Mouse (Mus musculus) left cerebral cortex, adult 2 months (tissue): ENCODE data around the gene Kcnh5. TPM values are rescaled to one million over a fixed set of nuclear protein-coding genes. Genes with fewer than 3 reads are reported as not detected.

Experiments
- DNase-seq, 2 experiments: peaks; one replicate each; pipeline ENCODE4 v3.0.0; 2021 to 2022; ENCODE audit warnings: low spot score in 2 of 2, mixed read lengths in 1 of 2; ENCODE audit errors: extremely low spot score in 1 of 2
- H3K27ac ChIP-seq: fragments of 200-600 bp; 2 replicates; pipeline ENCODE4 v1.8.1; 2022
- H3K4me3 ChIP-seq: fragments of 200-600 bp; 2 replicates; pipeline ENCODE4 v1.8.1; 2022
- CTCF ChIP-seq: fragments of 200-600 bp; IDR thresholded peaks from 2 replicates; pipeline ENCODE4 v1.8.1; 2022; ENCODE audit warnings: antibody characterized with exemption, mild to moderate bottlenecking, moderate library complexity
- intact Hi-C: fragments of 180-260 bp; cut with DNase I; formaldehyde crosslinking; loops from one replicate; pipeline ENCODE4 v1.15.1; 2025
- total RNA-seq, 2 experiments: library from RNA; stranded (reverse); gene quantifications; 2 replicates each; pipeline ENCODE4 v1.2.3; 2021

The Kcnh5 gene
- total RNA-seq, 2 experiments from 2014 or later: 83.7 to 88.1 TPM

DNA sequence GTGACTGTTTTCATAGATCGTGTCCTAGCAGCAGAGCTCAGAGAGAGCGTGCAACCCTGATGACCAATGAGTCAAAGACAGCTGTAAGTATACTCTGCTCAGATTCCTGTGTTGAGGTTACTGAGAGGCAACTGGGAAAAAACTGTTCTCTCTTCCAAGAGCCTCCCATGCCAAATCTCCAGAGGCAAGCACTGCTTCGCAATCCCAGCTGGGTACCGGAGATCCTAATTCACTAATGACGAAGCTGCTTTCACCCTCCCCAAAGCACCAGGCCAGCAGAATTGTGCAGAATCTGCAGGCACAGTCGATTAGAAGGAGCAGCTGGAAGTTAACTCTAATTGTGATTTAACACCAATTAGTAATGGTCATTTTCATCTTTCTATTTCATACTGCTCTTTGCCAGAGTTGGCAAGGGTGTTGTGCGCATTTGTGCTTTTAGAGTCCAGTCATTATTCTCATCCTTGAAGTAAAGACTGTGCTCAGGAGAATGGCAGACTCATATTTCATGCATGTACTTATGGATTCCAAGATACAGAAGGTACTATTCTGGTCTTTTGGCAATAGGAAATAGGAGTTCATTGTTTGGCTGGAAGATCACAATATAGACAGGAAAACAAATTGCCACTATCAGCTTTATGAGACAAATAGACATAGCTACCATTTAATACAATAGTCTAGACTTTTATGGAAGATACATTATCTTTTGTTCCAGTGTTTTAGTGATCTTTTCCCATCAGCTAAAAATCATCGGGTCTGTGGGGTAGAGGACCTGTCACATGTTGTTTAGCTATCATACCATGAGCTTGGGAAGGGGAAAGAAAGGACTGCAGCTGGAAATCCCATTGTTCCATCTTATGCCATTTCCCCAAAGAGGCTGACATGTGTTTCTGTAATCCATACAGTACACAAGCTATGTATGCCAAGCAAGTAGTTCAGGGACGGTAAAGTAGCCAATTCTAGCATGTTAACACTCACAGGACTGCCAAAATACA lies 225.7 kb downstream of the Kcnh5 start:
- DNase-seq: no peak
- intact Hi-C loops: loop anchor here (5.0 kb wide), 2 partner anchors 99 to 111 kb away; no protein-coding TSS in a partner anchor
- peak overlapping the region; percentile 11; the same call in 1 of the 2 replicates for H3K27ac ChIP-seq
- no peak for TF ChIP-seq CTCF
- no peak overlapping the region for H3K4me3 ChIP-seq

DNA sequence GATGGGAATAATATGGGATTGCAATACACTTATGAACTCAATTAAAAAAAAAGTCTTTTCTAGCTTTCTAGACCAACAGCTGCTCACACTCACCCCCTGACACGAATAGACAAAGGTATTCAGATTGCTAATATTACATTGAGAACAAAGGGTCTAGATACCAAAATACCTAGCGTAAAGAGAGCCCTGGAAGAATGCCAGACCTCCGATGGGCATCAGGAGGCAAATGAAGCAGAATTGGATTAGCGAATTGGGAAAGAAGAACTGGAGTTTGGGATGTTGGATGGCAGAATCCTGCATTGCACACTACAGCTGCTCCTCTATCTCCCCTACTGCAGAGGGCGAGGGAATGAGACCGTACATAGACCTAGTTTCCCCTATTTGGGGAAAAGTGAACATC lies 275.8 kb downstream of the Kcnh5 start:
- no peak overlapping the region for H3K27ac ChIP-seq
- DNase-seq: no peak
- no peak for TF ChIP-seq CTCF
- intact Hi-C loops: no loop called here
- no peak overlapping the region for H3K4me3 ChIP-seq

DNA sequence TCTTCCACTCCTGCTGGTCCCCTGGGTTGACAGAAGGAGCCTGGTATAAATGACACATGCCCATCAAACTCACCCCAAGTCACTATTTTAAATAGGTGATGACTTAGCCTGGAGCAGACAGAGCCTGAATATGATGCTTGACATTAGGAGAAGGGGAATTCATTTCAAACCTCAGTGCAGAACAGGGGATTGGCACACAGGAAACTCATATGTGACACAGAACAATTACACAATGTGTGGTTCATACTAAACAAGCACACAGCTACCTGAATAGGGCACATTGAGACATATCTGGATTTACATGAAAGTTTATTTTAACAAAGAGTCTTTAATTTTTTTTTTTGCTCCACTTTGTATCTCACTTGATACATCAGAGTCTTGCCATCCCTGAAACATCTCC lies 276.4 kb downstream of the Kcnh5 start:
- TF ChIP-seq CTCF: no peak
- DNase-seq: no peak
- no peak overlapping the region for H3K27ac ChIP-seq
- H3K4me3 ChIP-seq: no peak overlapping the region
- intact Hi-C loops: no loop called here

DNA sequence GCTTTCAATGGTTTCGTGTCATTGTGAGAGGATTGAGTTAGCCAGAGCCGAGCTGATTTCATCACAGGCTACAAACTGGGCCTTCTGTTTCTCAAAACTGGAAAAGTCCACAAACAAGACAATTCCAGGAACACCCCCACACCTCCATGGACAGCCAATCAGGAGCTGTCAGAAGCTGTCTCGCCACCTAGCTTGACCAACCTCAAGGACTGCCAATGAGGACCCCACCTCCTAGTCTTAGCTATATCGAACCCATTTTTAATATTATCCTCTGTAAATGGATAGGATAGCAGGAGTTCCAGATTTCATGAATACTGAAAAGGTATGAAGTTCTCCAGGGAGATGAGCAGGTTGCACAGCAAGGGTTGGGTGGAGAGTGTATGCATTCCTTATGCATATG lies 278.1 kb downstream of the Kcnh5 start:
- TF ChIP-seq CTCF: no peak
- no peak for DNase-seq
- no peak overlapping the region for H3K27ac ChIP-seq
- intact Hi-C loops: loop anchor here (10.0 kb wide), 1 partner anchor 564 kb away; no protein-coding TSS in a partner anchor
- H3K4me3 ChIP-seq: no peak overlapping the region

DNA sequence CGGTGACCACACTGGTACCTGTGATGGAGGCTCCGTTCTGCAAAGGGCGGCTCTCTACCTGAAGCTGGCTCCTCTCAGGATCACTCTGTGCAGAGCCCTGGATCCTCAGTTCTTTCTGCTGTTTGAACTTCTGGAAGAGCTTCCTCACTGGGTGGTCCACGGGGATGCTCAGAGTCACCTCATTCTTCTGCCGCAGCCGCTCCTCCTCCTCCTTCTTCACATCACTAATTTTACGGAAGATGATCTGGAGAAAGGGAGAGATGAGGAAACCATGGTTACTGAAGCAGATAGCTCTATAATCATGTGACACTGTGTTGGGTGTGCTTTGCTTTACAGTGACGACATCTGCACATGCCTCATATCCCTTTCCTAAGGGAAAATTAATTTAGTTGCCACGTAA lies 278.9 kb downstream of the Kcnh5 start:
- intact Hi-C loops: loop anchor here (10.0 kb wide), 1 partner anchor 563 kb away; no protein-coding TSS in a partner anchor
- TF ChIP-seq CTCF: no peak
- no peak for DNase-seq

DNA sequence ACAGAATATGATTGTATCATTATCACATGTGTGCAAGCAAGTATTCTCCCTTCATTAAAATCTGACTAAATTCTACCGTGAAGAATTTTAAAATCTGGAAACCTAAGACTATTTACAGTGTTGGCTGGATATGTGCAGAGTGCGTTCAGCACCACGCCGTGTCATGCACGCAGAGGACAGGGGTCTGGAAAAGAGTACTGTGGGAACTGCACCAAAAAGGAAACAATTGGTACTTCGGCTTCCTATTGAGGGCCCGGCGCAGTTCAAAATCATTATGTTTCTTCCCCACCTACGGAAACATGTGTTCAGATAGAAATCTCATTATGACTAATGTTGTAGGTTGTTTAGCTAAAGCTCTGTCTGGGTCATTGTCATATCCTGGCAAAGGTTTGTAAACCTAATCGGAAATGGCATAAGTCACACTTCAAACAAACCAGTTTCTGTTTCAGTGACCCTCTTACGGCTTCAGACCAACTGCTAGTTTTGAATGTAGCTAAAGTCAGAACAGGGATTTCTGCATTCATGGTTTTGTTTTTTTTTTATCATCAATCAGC lies 282.2 kb downstream of the Kcnh5 start:
- Histone ChIP-seq H3K4me3 (no peak overlapping the region), H3K27ac (no peak overlapping the region)
- no peak for TF ChIP-seq CTCF
- DNase-seq: no peak
- intact Hi-C loops: loop anchor here (10.0 kb wide), 1 partner anchor 560 kb away; no protein-coding TSS in a partner anchor

More for the DNA sequence above, 278.9 kb downstream of the Kcnh5 start:
- no peak overlapping the region for H3K4me3 ChIP-seq
- H3K27ac ChIP-seq: no peak overlapping the region

DNA sequence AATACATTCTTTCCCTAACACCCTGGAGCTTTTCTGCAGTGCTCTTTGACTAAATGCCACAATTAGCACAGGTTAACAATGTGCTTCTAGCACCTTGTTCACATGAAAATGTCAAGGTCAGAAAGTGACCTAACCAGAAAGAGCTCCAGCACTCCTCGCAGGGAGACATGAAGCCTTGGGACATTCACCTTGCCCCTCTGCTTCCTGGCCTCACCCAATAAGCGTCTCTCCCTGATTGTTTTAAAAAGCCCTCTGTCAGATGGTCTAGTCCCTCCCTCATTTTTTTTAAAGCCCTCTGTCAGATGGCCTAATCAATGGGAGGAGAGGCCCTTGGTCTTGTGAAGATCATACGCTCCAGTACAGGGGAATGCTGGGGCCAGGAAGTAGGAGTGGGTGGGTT lies 287.7 kb downstream of the Kcnh5 start:
- intact Hi-C loops: no loop called here
- no peak for TF ChIP-seq CTCF
- Histone ChIP-seq H3K27ac (no peak overlapping the region), H3K4me3 (no peak overlapping the region)
- DNase-seq: no peak

DNA sequence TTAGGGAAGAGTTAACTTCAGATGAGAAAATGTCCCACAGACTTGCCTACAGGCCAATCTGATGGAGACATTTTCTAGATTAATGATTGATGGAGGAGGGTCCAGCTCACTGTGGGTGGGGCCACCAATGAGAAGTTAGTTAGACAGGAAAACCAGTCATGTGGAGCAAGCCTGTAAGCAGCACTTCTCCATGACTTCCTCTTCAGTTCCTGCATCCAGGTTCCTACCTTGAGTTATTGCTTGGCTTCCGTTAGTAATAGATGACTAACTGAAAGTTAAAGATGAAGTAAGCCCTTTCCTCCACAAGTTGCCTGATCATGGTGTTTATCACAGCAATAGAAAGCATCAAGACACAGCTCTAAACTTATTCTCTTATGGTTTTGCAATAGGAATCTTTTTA lies 290.1 kb downstream of the Kcnh5 start:
- TF ChIP-seq CTCF: no peak
- no peak overlapping the region for H3K4me3 ChIP-seq
- intact Hi-C loops: no loop called here
- H3K27ac ChIP-seq: no peak overlapping the region
- no peak for DNase-seq

DNA sequence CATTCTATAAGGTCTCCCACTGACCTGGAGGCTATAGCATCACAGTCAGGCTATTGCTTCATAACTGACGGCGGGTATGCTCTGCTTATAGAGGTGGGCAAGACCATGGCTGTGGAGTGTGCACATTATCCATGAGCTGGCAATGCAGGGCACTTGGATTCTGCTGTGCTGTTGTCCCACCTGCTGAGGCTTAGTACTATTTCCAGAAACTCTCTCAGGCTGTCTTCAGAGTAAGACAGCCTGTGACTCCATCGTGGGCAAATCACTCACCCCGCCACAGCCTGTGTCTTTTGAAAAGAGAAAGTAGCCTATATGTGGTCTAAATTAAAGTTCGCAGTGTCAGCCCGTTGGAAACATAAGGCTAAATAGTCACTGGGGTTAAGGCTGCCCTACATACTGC lies 295.8 kb downstream of the Kcnh5 start:
- DNase-seq: no peak
- no peak for TF ChIP-seq CTCF
- H3K4me3 ChIP-seq: no peak overlapping the region
- no peak overlapping the region for H3K27ac ChIP-seq
- intact Hi-C loops: no loop called here

DNA sequence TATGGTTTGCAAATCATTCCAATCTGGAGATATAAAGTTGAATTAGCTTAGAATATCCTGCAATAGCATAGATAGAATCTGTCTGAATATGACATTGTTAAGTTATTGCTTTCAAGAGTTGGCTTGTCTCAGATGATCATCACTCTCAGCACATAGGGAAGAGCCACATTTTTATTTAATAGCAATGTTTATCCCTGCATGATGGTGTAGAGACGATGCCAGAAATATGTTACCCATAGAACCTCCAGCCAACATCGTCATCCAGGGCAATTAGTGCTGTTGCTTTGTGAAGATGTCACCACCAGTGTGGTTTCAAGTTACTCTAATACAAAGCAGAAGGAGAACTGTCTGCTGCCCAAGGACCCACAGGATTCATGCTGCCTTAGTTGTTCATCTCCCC lies 321.5 kb downstream of the Kcnh5 start:
- TF ChIP-seq CTCF: no peak
- intact Hi-C loops: no loop called here
- Histone ChIP-seq H3K27ac (no peak overlapping the region), H3K4me3 (no peak overlapping the region)
- DNase-seq: no peak

DNA sequence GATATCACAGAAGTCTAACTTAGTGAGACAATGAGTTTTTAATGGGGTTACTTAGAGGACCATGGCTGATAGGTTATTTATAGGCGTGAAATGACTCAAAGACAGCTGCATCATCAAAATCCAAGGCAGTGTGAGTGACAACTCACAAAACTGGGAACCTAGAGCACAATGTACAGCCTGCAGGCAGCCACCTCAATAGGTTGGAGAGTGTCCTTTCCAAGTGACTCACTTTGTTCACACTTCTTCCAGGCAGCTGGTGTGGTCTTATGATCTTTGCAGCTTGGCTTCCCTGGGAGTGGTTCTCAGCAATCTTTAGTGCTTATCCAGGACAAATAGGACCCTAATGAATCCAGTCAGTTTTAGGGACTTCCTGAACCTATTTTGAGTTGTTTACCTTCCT lies 322.9 kb downstream of the Kcnh5 start:
- intact Hi-C loops: loop anchor here (5.0 kb wide), 1 partner anchor 98 kb away; no protein-coding TSS in a partner anchor
- no peak for TF ChIP-seq CTCF
- no peak for DNase-seq

DNA sequence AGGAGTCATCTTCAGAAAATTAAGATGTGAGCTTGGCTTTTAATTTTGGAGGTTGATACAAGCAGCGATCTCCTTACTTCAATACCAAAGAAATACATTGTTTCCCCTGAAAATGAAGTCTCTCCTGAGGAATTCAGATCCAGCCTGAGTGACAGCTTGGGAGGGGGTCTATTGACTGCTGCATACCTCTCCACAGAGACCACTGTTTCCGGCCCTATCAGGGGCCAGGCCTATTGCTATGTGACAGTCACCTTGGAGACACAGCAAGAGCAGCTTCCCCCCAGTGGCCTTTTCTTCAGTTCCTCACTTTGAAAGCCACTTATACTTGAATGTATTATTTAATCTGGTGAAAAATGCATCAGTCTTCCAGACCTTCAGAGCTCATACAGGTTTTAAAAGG lies 326.8 kb downstream of the Kcnh5 start:
- Histone ChIP-seq H3K27ac (no peak overlapping the region), H3K4me3 (no peak overlapping the region)
- no peak for TF ChIP-seq CTCF
- no peak for DNase-seq
- intact Hi-C loops: loop anchor here (5.0 kb wide), 1 partner anchor 102 kb away; no protein-coding TSS in a partner anchor

More for the DNA sequence above, 322.9 kb downstream of the Kcnh5 start:
- Histone ChIP-seq H3K4me3 (no peak overlapping the region), H3K27ac (no peak overlapping the region)
